Mouse (Mus musculus): ENCODE data around the gene Gm13290.
"Not testable (repeated sequence)": the region's sequence is repeated elsewhere in the genome, so short reads cannot be mapped to it uniquely, and the experiment has no call there.

Gm13290 gene

DNA sequence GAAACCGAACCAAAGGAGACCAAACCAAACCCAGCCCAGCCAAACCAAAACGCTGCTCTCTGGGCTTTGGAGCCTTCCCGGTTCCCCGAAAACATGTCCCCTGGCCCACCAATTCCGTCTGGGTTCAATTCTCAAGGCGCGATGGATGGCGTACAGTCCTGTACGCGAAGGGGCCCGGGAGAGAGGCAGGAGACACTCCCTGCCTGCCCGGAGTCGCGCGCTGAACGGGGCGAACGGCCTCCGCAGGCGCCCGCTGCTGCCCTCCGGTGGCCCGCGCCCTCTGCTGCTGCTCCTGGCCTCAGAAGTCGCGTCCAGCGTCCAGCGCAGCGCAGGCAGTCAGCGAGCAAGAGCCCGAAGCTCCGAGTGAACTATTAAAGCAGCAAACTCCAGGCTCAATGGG, at the start of gene Gm13290:
Gm13290 (plus strand) TSS at position 301 of the 400 bp plus-strand sequence.
- not testable (repeated sequence) for DNase-seq (ENCODE audit: low spot score in 2 of 2)

DNA sequence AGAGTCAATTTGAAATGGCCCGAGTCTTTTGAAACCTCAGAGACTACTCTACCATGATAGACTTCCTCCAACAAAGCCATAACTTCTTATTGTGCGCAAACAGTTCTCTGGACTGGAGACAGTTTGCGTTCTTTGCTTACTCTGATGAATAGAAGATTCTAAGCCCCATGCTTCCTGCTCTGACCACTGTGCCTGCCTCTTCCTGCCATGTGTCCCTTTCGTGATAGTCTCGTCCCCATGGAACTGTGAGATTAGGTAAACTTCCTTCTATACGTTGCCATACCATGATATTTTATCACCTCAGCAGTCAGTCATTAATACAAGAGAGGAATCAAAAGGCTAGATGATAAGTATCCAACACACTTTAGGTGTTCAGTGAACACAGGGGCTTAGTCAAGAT, 46.9 kb upstream of the Gm13290 start:
- peak; percentile 30 to 36 for DNase-seq (ENCODE audit: low spot score in 2 of 2)

- peak; percentile 35 to 43 for DNase-seq (ENCODE audit: low spot score in 2 of 2)
Observed at GRCm38 (mm10) chr4:88727324-88727723, 46.3 kb upstream of the Gm13290 start.

DNA sequence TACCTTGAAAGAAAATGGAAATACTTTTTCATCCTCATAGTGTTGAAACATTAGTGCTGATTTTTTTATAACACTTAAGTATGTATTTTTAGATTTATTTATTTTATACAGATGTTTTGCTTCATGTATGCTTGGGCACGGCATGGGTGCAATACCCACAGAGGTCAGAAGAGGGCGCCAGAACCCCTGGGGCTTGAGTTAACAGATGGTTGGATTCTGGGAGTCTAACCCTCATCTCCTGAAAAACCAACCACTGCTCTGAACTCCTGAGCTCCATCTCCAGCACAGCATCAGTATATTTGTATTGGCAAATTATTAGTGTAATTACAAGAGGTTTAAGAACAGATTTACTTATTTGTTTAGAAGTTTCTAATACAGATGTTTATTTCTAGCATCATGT, 35.2 kb upstream of the Gm13290 start:
- DNase-seq (ENCODE audit: low spot score in 2 of 2) = peak; percentile 21 to 44

GRCm38 (mm10) chr4:88739036-88739435, 34.6 kb upstream of the Gm13290 start:
- no peak for DNase-seq (ENCODE audit: low spot score in 2 of 2)

- no peak for DNase-seq (ENCODE audit: low spot score in 2 of 2)
Observed at GRCm38 (mm10) chr4:88741426-88741825, 32.2 kb upstream of the Gm13290 start.

DNA sequence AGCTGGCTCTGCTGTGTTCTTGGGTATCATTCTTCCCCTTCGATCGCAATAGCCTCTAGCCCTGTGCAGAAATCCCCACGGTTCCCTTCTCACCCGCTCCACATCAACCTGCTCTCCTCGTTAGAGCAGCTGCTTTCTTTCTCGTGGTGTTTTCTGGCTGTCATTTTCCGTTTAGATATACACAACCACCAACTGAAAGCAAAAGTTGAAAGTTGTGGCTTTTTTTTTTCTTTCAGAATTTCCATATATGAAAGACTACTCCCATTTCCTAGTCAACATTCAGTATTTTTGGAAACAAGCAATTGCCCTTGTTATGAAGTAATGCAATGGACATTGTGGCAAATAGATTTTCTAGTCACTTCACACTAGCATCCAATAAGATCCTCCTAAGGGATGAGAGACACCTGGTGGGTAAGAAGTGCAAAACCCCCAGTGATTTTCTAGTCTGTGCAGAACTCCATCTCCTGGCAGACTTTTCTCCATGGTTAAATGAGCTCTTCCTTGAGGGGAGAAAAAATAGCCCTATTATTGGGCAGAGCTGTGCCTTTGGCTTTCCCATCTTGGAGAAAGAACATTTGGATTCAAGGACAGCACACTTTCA, 30.8 kb upstream of the Gm13290 start:
- DNase-seq (ENCODE audit: low spot score in 2 of 2) = no peak

- no peak for DNase-seq (ENCODE audit: low spot score in 2 of 2)
Observed at GRCm38 (mm10) chr4:88744207-88744606, 29.4 kb upstream of the Gm13290 start.

GRCm38 (mm10) chr4:88749926-88750325, 23.7 kb upstream of the Gm13290 start:
- no peak for DNase-seq (ENCODE audit: low spot score in 2 of 2)

DNA sequence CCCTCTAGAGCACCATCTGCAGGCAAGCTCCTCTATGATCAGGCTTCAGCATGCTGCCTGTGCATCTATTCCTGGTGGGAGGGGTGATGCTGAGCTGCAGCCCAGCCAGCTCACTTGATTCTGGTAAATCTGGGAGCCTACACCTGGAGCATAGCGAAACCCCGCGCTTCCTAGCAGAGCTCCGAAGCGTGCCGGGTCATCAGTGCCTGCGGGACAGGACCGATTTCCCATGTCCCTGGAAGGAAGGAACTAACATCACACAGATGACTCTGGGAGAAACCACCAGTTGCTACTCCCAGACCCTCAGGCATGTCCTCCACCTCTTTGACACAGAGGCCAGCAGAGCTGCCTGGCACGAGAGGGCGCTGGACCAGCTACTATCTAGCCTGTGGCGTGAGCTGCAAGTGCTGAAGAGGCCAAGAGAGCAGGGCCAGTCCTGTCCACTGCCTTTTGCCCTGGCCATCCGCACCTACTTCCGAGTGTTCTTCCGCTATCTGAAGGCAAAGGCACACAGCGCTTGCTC, 18.8 kb upstream of the Gm13290 start, which contains the start of gene Gm13271:
Gm13271 (plus strand) TSS at position 51 of the 523 bp plus-strand sequence.
- DNase-seq (ENCODE audit: low spot score in 2 of 2) = peak; percentile 67

DNA sequence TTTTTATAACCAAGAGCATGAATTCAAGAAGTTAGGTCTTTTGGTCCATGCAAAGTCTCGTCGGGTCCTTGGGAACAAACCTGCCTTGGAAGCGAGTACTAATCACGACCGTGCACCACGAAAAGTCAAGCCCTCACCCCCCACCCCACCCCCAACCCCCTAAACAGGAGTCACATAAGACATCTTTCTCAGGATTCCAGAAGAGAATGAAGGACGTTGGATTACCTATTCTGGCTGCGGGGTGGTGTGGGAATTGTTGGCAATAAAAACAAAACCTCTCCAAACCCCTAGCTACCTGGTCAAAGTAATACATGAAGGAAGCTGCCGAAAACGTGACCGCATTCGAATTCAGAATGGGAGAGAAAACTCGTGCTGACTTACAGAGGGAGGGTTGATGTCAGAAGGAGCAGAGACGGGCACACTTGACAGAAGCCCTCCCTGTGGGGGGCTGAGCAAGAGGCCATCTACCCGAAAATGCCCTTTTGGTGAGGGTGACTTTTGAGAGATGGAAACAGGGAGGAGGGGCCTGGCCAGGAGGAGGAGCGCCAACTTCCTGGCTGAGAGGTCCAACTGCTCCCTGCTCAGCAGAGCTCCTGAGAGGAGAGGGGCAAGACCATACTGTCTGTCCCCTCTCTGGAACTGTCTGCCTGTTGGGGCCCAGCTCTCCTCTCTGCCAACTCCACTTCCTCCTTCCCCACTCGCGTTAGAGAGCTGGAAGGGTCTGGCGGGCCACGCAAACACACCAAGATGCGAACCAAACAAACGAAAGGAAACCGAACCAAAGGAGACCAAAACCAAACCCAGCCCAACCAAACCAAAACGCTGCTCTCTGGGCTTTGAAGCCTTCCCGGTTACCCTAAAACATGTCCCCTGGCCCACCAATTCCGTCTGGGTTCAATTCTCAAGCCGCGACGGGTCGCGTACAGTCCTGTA, 16.8 kb upstream of the Gm13290 start:
- DNase-seq (ENCODE audit: low spot score in 2 of 2) = not testable (repeated sequence)

- DNase-seq (ENCODE audit: low spot score in 2 of 2) = peak; percentile 82 to 84
Observed at GRCm38 (mm10) chr4:88757628-88758031, 16.0 kb upstream of the Gm13290 start.

GRCm38 (mm10) chr4:88758751-88759150, 14.9 kb upstream of the Gm13290 start:
- not testable (repeated sequence) for DNase-seq (ENCODE audit: low spot score in 2 of 2)

DNA sequence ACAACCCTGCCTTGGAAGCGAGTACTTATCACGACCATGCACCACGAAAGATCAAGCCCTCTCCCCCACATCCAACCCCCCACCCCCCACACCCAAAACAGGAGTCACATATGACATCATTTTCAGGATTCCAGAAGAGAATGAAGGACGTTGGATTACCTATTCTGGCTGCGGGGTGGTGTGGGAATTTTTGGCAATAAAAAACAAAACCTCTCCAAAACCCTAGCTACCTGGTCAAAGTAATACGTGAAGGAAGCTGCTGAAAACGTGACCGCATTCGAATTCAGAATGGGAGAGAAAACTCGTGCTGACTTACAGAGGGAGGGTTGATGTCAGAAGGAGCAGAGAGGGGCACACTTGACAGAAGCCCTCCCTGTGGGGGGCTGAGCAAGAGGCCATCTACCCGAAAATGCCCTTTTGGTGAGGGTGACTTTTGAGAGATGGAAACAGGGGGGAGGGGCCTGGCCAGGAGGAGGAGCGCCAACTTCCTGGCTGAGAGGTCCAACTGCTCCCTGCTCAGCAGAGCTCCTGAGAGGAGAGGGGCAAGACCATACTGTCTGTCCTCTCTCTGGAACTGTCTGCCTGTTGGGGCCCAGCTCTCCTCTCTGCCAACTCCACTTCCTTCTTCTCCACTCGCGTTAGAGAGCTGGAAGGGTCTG, 13.9 kb upstream of the Gm13290 start, which contains the start of gene Gm13283:
Gm13283 (plus strand) TSS at position 510 of the 659 bp plus-strand sequence.
- peak; percentile 23 to 41 for DNase-seq (ENCODE audit: low spot score in 2 of 2)

GRCm38 (mm10) chr4:88760431-88760830, 13.2 kb upstream of the Gm13290 start:
- DNase-seq (ENCODE audit: low spot score in 2 of 2) = peak; percentile 55 to 61

DNA sequence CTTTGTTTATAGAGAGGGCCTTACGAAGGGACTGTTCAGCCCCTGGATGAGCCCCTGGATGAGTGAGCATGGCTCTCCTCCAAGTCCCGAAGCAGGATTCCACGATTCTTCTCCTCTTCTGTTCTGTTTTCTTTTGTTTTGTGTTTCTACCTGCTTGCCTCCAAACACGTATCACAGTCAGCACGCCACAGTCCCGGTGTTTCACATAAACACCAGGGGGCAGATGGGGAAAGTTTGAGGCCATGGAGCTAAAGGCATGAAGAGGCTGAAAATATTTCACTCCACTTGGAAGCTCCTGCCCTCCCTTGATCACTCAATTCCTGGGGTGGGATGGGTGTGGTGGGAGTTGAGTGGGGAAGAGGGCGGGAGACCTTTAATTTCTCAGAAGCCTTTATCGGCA, 11.9 kb upstream of the Gm13290 start:
- DNase-seq (ENCODE audit: low spot score in 2 of 2) = peak; percentile 69 to 73

DNA sequence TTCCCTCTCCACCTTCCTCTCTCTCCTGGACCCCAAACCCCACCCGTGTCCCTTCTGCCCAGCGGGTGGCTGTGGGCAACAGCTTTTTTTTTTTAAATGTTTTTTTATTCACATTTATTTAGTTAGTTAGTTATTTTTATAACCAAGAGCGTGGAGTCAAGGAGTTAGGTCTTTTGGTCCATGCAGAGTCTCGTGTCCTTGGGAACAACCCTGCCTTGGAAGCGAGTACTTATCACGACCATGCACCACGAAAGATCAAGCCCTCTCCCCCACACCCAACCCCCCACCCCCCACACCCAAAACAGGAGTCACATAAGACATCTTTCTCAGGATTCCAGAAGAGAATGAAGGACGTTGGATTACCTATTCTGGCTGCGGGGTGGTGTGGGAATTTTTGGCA, 11.3 kb upstream of the Gm13290 start:
- DNase-seq (ENCODE audit: low spot score in 2 of 2) = not testable (repeated sequence)

- peak; percentile 19 to 28 for DNase-seq (ENCODE audit: low spot score in 2 of 2)
Observed at GRCm38 (mm10) chr4:88763384-88764018, 10.1 kb upstream of the Gm13290 start.

DNA sequence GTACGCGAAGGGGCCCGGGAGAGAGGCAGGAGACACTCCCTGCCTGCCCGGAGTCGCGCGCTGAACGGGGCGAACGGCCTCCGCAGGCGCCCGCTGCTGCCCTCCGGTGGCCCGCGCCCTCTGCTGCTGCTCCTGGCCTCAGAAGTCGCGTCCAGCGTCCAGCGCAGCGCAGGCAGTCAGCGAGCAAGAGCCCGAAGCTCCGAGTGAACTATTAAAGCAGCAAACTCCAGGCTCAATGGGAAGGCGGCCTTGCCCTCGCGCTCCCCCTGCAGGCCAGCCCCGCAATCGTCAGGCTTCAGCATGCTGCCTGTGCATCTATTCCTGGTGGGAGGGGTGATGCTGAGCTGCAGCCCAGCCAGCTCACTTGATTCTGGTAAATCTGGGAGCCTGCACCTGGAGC, 3.0 kb downstream of the Gm13290 start, which contains the start of gene Gm13289:
Gm13289 (plus strand) TSS at position 301 of the 400 bp plus-strand sequence.
- not testable (repeated sequence) for DNase-seq (ENCODE audit: low spot score in 2 of 2)

DNA sequence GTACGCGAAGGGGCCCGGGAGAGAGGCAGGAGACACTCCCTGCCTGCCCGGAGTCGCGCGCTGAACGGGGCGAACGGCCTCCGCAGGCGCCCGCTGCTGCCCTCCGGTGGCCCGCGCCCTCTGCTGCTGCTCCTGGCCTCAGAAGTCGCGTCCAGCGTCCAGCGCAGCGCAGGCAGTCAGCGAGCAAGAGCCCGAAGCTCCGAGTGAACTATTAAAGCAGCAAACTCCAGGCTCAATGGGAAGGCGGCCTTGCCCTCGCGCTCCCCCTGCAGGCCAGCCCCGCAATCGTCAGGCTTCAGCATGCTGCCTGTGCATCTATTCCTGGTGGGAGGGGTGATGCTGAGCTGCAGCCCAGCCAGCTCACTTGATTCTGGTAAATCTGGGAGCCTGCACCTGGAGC, 5.9 kb downstream of the Gm13290 start, which contains the start of gene Gm13272:
Gm13272 (plus strand) TSS at position 301 of the 400 bp plus-strand sequence.
- not testable (repeated sequence) for DNase-seq (ENCODE audit: low spot score in 2 of 2)

DNA sequence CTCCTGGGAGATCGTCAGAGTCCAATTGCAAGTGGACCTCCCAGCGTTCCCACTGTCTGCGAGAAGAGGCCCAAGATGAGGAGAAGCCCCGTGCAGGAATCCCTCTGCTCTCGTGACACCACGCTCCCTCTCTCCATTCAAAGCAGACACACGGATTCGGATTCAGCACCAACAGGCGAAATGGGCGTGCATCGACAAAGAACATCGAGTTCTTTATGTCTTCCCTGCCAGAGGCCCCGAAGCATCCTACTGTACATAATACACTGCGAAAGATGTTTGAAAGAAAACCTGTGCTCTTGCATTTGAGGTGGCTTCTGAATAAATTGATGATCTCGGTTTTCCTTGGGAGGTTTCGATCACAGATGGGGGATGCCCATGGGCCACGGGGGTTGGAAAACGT, 6.7 kb downstream of the Gm13290 start:
- DNase-seq (ENCODE audit: low spot score in 2 of 2) = not testable (repeated sequence)
